Mouse (Mus musculus) cerebellum, adult 2 months (tissue): Measurements from ENCODE around the gene Gm16485. TPM values are rescaled to one million over a fixed set of nuclear protein-coding genes. Genes with fewer than 3 reads are reported as not detected.

ENCODE experiments used
- DNase-seq, 2 experiments: peaks; one replicate each; pipeline ENCODE4 v3.0.0; 2021
- H3K27ac ChIP-seq: fragments of 200-500 bp; 2 replicates; pipeline ENCODE4 v1.5.1; 2012; ENCODE audit warnings: low read length, control low read depth, inconsistent platforms; ENCODE audit not compliant: insufficient read depth
- H3K27me3 ChIP-seq: fragments of 200-500 bp; 2 replicates; pipeline ENCODE4 v1.6.1; 2012; ENCODE audit warnings: inconsistent platforms, mild to moderate bottlenecking, low read length, moderate library complexity; ENCODE audit not compliant: control insufficient read depth, insufficient read depth
- H3K4me1 ChIP-seq: fragments of 200-500 bp; 2 replicates; pipeline ENCODE4 v1.6.1; 2011; ENCODE audit warnings: low read length; ENCODE audit not compliant: control insufficient read depth, insufficient read depth
- H3K4me3 ChIP-seq: fragments of 200-500 bp; replicated peaks from 2 replicates; pipeline ENCODE3; 2011; ENCODE audit warnings: mild to moderate bottlenecking, low read depth, low read length, control low read depth; ENCODE audit not compliant: insufficient read depth
- CTCF ChIP-seq: fragments of 200-500 bp; IDR thresholded peaks from 2 replicates; pipeline ENCODE4 v1.5.1; 2011; ENCODE audit warnings: low read depth, mild to moderate bottlenecking, control low read depth, low read length, moderate library complexity, borderline replicate concordance; ENCODE audit not compliant: insufficient read depth
- POLR2A ChIP-seq: fragments of 200-500 bp; IDR thresholded peaks from 2 replicates; pipeline ENCODE4 v1.6.1; 2011; ENCODE audit warnings: low read length, control low read depth, borderline replicate concordance; ENCODE audit not compliant: insufficient read depth
- WGBS: fragments of 180-500 bp; shearing (Covaris S2); methylation state at CpG from one replicate; pipeline ENCODE4 v1.1.7; 2018; 5-methylcytosine and 5-hydroxymethylcytosine counted together
- polyA plus RNA-seq: library from polyadenylated mRNA; depleted of rRNA; stranded (reverse); fragments of >200 nt; gene quantifications from 2 replicates; pipeline ENCODE4 v1.2.3, GENCODE M21; 2012; rRNA removed

Gm16485 gene
- 3.6 and 4.0 TPM in 2 replicates for polyA plus RNA-seq

DNA sequence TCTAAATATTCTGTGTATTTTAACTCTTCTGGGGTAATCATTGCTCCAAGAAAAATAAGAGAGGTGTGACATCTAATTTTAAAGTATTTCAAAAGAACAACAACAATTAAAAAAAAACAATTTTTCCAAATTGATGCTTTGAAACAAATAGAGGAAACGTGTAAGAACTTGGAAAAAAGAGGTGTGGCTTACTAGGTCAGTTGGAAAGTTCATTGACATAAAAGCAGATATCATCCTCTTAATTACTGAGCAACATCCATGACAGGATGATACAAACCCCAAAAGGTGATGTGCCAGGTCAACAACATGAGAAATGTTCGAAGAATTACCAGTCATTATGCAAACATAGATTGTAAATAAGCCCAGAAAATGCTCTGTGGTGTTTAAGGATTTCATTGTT lies at the start of gene Gm16485:
Gene Gm16485 (plus strand): TSS at position 301 of the 400 bp plus-strand sequence.
- Histone ChIP-seq H3K27me3 (no peaks in the 10 kb centered on the region), H3K4me3 (no peak within 1 kb of the TSS), H3K27ac (no peak within 1 kb of the TSS), H3K4me1 (no peaks in the 10 kb centered on the region)
- DNase-seq, result no peak
- TF ChIP-seq CTCF (no peak), POLR2A (no peak)
- 70% methylated on average over 2 of the region's 2 CpGs for WGBS

DNA sequence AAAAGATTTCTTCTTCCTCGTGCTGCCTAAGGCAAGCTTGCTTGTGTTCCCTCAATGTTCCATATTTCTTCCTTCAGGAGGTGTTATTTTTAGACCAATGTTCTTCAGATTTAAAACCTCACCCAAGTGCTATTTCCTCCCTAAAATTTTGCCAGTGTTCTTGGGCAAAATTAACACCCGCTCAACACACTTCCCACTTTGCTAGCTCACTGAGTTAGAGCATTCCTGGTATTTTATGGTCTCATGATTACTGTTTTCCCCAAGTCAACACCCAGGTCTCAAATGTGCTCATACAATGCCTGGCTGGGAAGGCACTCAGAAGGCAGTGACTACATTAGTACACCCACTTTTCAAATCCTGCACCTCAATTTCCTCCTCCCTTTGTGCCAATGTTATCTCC lies 44.0 kb upstream of the Gm16485 start:
- no peak overlapping the region for H3K4me3 ChIP-seq
- no peaks in the 10 kb centered on the region for H3K27me3 ChIP-seq
- no peak overlapping the region for H3K27ac ChIP-seq
- H3K4me1 ChIP-seq, result no peaks in the 10 kb centered on the region
- DNase-seq, result no peak
- 89% methylated on average over 2 of the region's 2 CpGs for WGBS
- TF ChIP-seq POLR2A (no peak), CTCF (no peak)

- DNase-seq, result no peak
- H3K27me3 ChIP-seq, result no peaks in the 10 kb centered on the region
- H3K4me3 ChIP-seq, result no peak overlapping the region
- H3K27ac ChIP-seq, result no peak overlapping the region
- TF ChIP-seq CTCF (no peak), POLR2A (no peak)
- no peaks in the 10 kb centered on the region for H3K4me1 ChIP-seq
- WGBS, result 31% methylated on average over 1 of the region's 1 CpGs
Observed at GRCm38 (mm10) chr9:8937753-8938152, 33.8 kb upstream of the Gm16485 start.

- no peak for DNase-seq
- no peak overlapping the region for H3K4me3 ChIP-seq
- H3K27me3 ChIP-seq, result no peaks in the 10 kb centered on the region
- no peak overlapping the region for H3K27ac ChIP-seq
- no peak for TF ChIP-seq POLR2A
- no peak for TF ChIP-seq CTCF
- no peaks in the 10 kb centered on the region for H3K4me1 ChIP-seq
Observed at GRCm38 (mm10) chr9:8953306-8953705, 18.3 kb upstream of the Gm16485 start.

DNA sequence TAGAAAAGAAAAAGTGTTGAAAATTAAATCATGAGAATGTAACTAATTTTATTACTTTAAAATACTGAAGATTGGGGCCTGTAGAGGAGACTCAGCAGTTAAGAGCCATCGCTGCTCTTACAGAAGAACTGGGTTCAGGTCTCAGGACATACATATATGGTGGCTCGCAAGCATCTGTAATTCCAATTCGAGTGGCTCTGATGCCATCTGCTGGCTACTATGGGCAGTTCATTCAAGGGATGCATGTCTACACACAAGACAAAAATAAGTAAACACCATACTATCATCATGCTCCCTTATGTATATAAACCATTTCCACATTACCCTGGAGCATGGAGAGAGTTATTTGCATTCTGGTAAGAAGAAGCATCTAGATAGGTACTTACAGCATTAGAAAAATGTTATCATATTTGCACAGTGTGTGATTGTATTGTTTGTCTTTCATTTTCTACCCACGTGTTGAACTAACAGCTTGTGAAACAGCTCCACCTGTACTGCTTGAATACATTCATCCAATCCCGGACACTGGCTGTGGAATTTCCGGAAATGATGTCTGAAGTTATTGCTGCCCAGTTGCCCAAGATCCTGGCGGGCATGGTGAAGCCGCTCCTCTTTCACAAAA lies 7.0 kb upstream of the Gm16485 start:
- Histone ChIP-seq H3K4me3 (no peak overlapping the region), H3K27ac (no peak overlapping the region), H3K4me1 (no peaks in the 10 kb centered on the region), H3K27me3 (no peaks in the 10 kb centered on the region)
- TF ChIP-seq CTCF (peak; percentile 62), POLR2A (no peak)
- WGBS, result 64% methylated on average over 8 of the region's 8 CpGs
- DNase-seq, result peak; percentile 18 to 27

- no peak for TF ChIP-seq CTCF
- no peak for TF ChIP-seq POLR2A
- 38% methylated on average over 7 of the region's 7 CpGs for WGBS
- no peaks in the 10 kb centered on the region for H3K27me3 ChIP-seq
- H3K27ac ChIP-seq, result no peak overlapping the region
- peak in 1 of 2 experiments; percentile 15 for DNase-seq
- H3K4me1 ChIP-seq, result no peaks in the 10 kb centered on the region
- no peak overlapping the region for H3K4me3 ChIP-seq
Observed at GRCm38 (mm10) chr9:8970240-8970639, 1.4 kb upstream of the Gm16485 start.

GRCm38 (mm10) chr9:8977775-8978174 lies 6.2 kb downstream of the Gm16485 start:
- H3K27ac ChIP-seq, result no peak overlapping the region
- no peak overlapping the region for H3K4me3 ChIP-seq
- no peaks in the 10 kb centered on the region for H3K4me1 ChIP-seq
- 34% methylated on average over 2 of the region's 2 CpGs for WGBS
- no peaks in the 10 kb centered on the region for H3K27me3 ChIP-seq
- DNase-seq, result no peak
- TF ChIP-seq CTCF (no peak), POLR2A (no peak)

GRCm38 (mm10) chr9:8982315-8982714 lies 10.7 kb downstream of the Gm16485 start:
- H3K4me1 ChIP-seq, result no peaks in the 10 kb centered on the region
- no peak overlapping the region for H3K27ac ChIP-seq
- DNase-seq, result no peak
- 77% methylated on average over 3 of the region's 3 CpGs for WGBS
- no peaks in the 10 kb centered on the region for H3K27me3 ChIP-seq
- no peak overlapping the region for H3K4me3 ChIP-seq
- TF ChIP-seq CTCF (no peak), POLR2A (no peak)
